Mouse (Mus musculus) layer of hippocampus, adult 9-11 months (tissue): Measurements from ENCODE around the gene Nae1.
A peak's percentile ranks its signal among the peaks of the same experiment; 100 is the strongest.
"Not testable (repeated sequence)": the region's sequence is repeated elsewhere in the genome, so short reads cannot be mapped to it uniquely, and the experiment has no call there.

ENCODE experiments used
- DNase-seq: peaks from one replicate; pipeline ENCODE4 v3.0.0; 2022

The Nae1 gene

GRCm38 (mm10) chr8:104533971-104534778 is at the start of gene Nae1, which contains the start of gene Car7:
Gene Nae1, minus strand, starts transcription at chr8:104534637.
Gene Car7, plus strand, starts transcription at chr8:104534689.
- peak; percentile 91 for DNase-seq

GRCm38 (mm10) chr8:104577606-104578005 is 43.2 kb upstream of the Nae1 start:
- not testable (repeated sequence) for DNase-seq

GRCm38 (mm10) chr8:104576820-104577219 is 42.4 kb upstream of the Nae1 start:
- DNase-seq, result no peak

GRCm38 (mm10) chr8:104570436-104571343 is 36.3 kb upstream of the Nae1 start:
- DNase-seq, result peak; percentile 73

- no peak for DNase-seq
Observed at GRCm38 (mm10) chr8:104569559-104569958, 35.1 kb upstream of the Nae1 start.

- DNase-seq, result no peak
Observed at GRCm38 (mm10) chr8:104565457-104565798, 31.0 kb upstream of the Nae1 start.

GRCm38 (mm10) chr8:104564633-104565456 is 30.4 kb upstream of the Nae1 start:
- DNase-seq, result peak; percentile 89

GRCm38 (mm10) chr8:104560731-104561130 is 26.3 kb upstream of the Nae1 start:
- DNase-seq, result no peak

GRCm38 (mm10) chr8:104557226-104557625 is 22.8 kb upstream of the Nae1 start:
- no peak for DNase-seq

GRCm38 (mm10) chr8:104555191-104555590 is 20.8 kb upstream of the Nae1 start:
- no peak for DNase-seq

GRCm38 (mm10) chr8:104543440-104544045 is 9.1 kb upstream of the Nae1 start:
- no peak for DNase-seq

- peak; percentile 85 for DNase-seq
Observed at GRCm38 (mm10) chr8:104542160-104542559, 7.7 kb upstream of the Nae1 start.

GRCm38 (mm10) chr8:104541515-104541880 is 7.1 kb upstream of the Nae1 start:
- no peak for DNase-seq

GRCm38 (mm10) chr8:104540710-104541514 is 6.5 kb upstream of the Nae1 start:
- DNase-seq, result peak; percentile 45

- DNase-seq, result no peak
Observed at GRCm38 (mm10) chr8:104540238-104540637, 5.8 kb upstream of the Nae1 start.

GRCm38 (mm10) chr8:104539566-104539965 is 5.1 kb upstream of the Nae1 start:
- DNase-seq, result peak; percentile 42

GRCm38 (mm10) chr8:104538896-104539295 is 4.5 kb upstream of the Nae1 start:
- DNase-seq, result no peak

- no peak for DNase-seq
Observed at GRCm38 (mm10) chr8:104536028-104536427, 1.6 kb upstream of the Nae1 start.

- no peak for DNase-seq
Observed at GRCm38 (mm10) chr8:104535378-104535777, 941 bp upstream of the Nae1 start.

- DNase-seq, result no peak
Observed at GRCm38 (mm10) chr8:104534779-104535141, 323 bp upstream of the Nae1 start.

- DNase-seq, result no peak
Observed at GRCm38 (mm10) chr8:104533551-104533950, 886 bp downstream of the Nae1 start.

- DNase-seq, result no peak
Observed at GRCm38 (mm10) chr8:104529671-104530070, 4.8 kb downstream of the Nae1 start.
